11 mouse cellular contexts compared by ENCODE assay signal in genomic region chr17:29273889-29274288, GRCm38 (mm10). TPM values are rescaled to one million over a fixed set of nuclear protein-coding genes. Genes with fewer than 3 reads are reported as not detected.
DNase-seq lines count a peak whose midpoint lies in the region; ATAC-seq and TF ChIP-seq lines count a peak whose summit lies in the region.
"Had no signal": no experiment of that assay in that cellular context is flagged by ENCODE, and none has a peak within 500 bp of the region (broad histone marks: within the 10 kb centered on the region; RNA-seq: fewer than 3 reads in every experiment).

No protein-coding gene starts in this region.

- H3K9ac ChIP-seq in lung, postnatal 0 days (replicated peaks; ENCODE audit: low read depth), result no peak overlapping the region
- H3K9ac ChIP-seq in forebrain, embryonic 15.5 days (replicated peaks), result no peak overlapping the region

- 65% methylated on average over 11 of the region's 11 CpGs for WGBS in lung, postnatal 0 days
- WGBS in forebrain, embryonic 15.5 days, result 85% methylated on average over 11 of the region's 11 CpGs

- DNase-seq in gastrocnemius, adult 8-10 months (ENCODE audit: low spot score in 2 of 2), result peak; percentile 20 to 21
- DNase-seq in gastrocnemius, postnatal 36 days, result no peak
- DNase-seq in heart, adult 8-10 months (ENCODE audit: low spot score), result peak; percentile 70
- peak; percentile 91 for DNase-seq in kidney, postnatal 14 days
- DNase-seq in lung, postnatal 0 days (ENCODE audit: low spot score), result peak; percentile 49
- DNase-seq in retina, embryonic 14.5 days (ENCODE audit: low spot score), result no peak
- no peak for DNase-seq in testis, postnatal 10 days (ENCODE audit: low spot score)
- DNase-seq: right cerebral cortex, postnatal 4 days; thymus, adult 2 months had no signal

- H3K9me3 ChIP-seq in lung, postnatal 0 days (ENCODE audit: low read length), result no peaks in the 10 kb centered on the region
- H3K9me3 ChIP-seq in forebrain, embryonic 15.5 days, result no peaks in the 10 kb centered on the region

- no peak for TF ChIP-seq EP300 in lung, postnatal 0 days (IDR thresholded peaks at IDR 0.05)

- H3K36me3 ChIP-seq in lung, postnatal 0 days (ENCODE audit: insufficient read depth, low read length), result no peaks in the 10 kb centered on the region
- H3K36me3 ChIP-seq in forebrain, embryonic 15.5 days, result peaks cover 7% of the 10 kb centered on the region; the same call in 1 of the 2 replicates

- intact Hi-C loops in gastrocnemius, postnatal 36 days (cut with DNase I), result no loop called here

- H3K4me1 ChIP-seq in lung, postnatal 0 days (ENCODE audit: insufficient read depth, low read depth, low read length), result no peaks in the 10 kb centered on the region
- peaks cover 11% of the 10 kb centered on the region for H3K4me1 ChIP-seq in forebrain, embryonic 15.5 days

- no peak overlapping the region for H3K4me3 ChIP-seq in lung, postnatal 0 days (ENCODE audit: low read depth, low read length)
- no peak overlapping the region for H3K4me3 ChIP-seq in forebrain, embryonic 15.5 days

- peak; percentile 30; the same call in 1 of the 2 replicates for ATAC-seq in lung, postnatal 0 days
- ATAC-seq in forebrain, embryonic 15.5 days (replicated peaks), result no peak
- ATAC-seq: CD4-positive, CD25-positive, alpha-beta regulatory T cell, adult 4 months had no signal

- H3K27ac ChIP-seq in lung, postnatal 0 days (ENCODE audit: low read length), result no peak overlapping the region
- no peak overlapping the region for H3K27ac ChIP-seq in forebrain, embryonic 15.5 days (replicated peaks)

- no peaks in the 10 kb centered on the region for H3K27me3 ChIP-seq in lung, postnatal 0 days (replicated peaks; ENCODE audit: insufficient read depth, low read length)
- no peaks in the 10 kb centered on the region for H3K27me3 ChIP-seq in forebrain, embryonic 15.5 days

- no peak for TF ChIP-seq CTCF in lung, postnatal 0 days (IDR thresholded peaks at IDR 0.05)

- no peak overlapping the region for H3K4me2 ChIP-seq in lung, postnatal 0 days (replicated peaks; ENCODE audit: low read depth, low read length)
- H3K4me2 ChIP-seq in forebrain, embryonic 15.5 days (replicated peaks), result no peak overlapping the region

RNA-seq across cellular contexts. Expression of gene BC004004, which starts 5.3 kb away (rescaled TPM):
- total RNA-seq in gastrocnemius, adult 8-10 months (2022), result 100 to 1,000 TPM; 107 to 140 (median 126) TPM
- 100 to 1,000 TPM; 104 to 106 TPM for total RNA-seq in gastrocnemius, postnatal 36 days (2021)
- total RNA-seq in heart, adult 8-10 months (2022), result 100 to 1,000 TPM; 294 to 476 (median 372) TPM
- polyA plus RNA-seq in lung, postnatal 0 days (2015; fragmentation: Nextera tagmentation; extraction: Ambion mirVana), result 105 and 109 TPM in 2 replicates
- polyA plus RNA-seq in forebrain, embryonic 15.5 days (2015; fragmentation: Nextera tagmentation; extraction: Ambion mirVana), result 96.2 and 96.4 TPM in 2 replicates

RNA-seq across cellular contexts. Expression of gene Ppil1, which starts 9.9 kb away (rescaled TPM):
- total RNA-seq in gastrocnemius, adult 8-10 months (2022), result 1 to 10 TPM; 4.8 to 8.3 (median 6.7) TPM
- total RNA-seq in gastrocnemius, postnatal 36 days (2021), result 1 to 10 TPM; 5.9 to 6.0 TPM
- total RNA-seq in heart, adult 8-10 months (2022), result 10 to 100 TPM; 36.5 to 43.8 (median 37.3) TPM
- polyA plus RNA-seq in lung, postnatal 0 days (2015; fragmentation: Nextera tagmentation; extraction: Ambion mirVana), result 39.7 and 44.5 TPM in 2 replicates
- polyA plus RNA-seq in forebrain, embryonic 15.5 days (2015; fragmentation: Nextera tagmentation; extraction: Ambion mirVana), result 126 and 128 TPM in 2 replicates

RNA-seq across cellular contexts. Expression of gene Cpne5, which starts 35.9 kb away (rescaled TPM):
- not detected for total RNA-seq in gastrocnemius, adult 8-10 months (2022)
- total RNA-seq in gastrocnemius, postnatal 36 days (2021), result not detected
- 1 to 10 TPM; 3.2 to 9.5 (median 4.4) TPM for total RNA-seq in heart, adult 8-10 months (2022)
- 0.57 and 0.63 TPM in 2 replicates for polyA plus RNA-seq in lung, postnatal 0 days (2015; fragmentation: Nextera tagmentation; extraction: Ambion mirVana)
- polyA plus RNA-seq in forebrain, embryonic 15.5 days (2015; fragmentation: Nextera tagmentation; extraction: Ambion mirVana), result 21.3 and 24.9 TPM in 2 replicates

RNA-seq across cellular contexts. Expression of gene Pi16, which starts 43.6 kb away (rescaled TPM):
- total RNA-seq in gastrocnemius, adult 8-10 months (2022), result 10 to 100 TPM; 12.3 to 27.4 (median 16.7) TPM
- total RNA-seq in gastrocnemius, postnatal 36 days (2021), result 10 to 100 TPM; 16.1 to 29.8 TPM
- 10 to 100 TPM; 17.9 to 22.9 (median 21.4) TPM for total RNA-seq in heart, adult 8-10 months (2022)
- 2.2 and 2.8 TPM in 2 replicates for polyA plus RNA-seq in lung, postnatal 0 days (2015; fragmentation: Nextera tagmentation; extraction: Ambion mirVana)
- polyA plus RNA-seq in forebrain, embryonic 15.5 days (2015; fragmentation: Nextera tagmentation; extraction: Ambion mirVana), result 1.4 and 1.8 TPM in 2 replicates

Comparison
In these comparisons a context has a peak if more than half of its experiments do, and no peak if none do; other contexts are left out.
1. DNase-seq: peak in gastrocnemius, adult 8-10 months (2 of 2), heart, adult 8-10 months (single experiment), kidney, postnatal 14 days (single experiment) and lung, postnatal 0 days (single experiment); none in gastrocnemius, postnatal 36 days (0 of 2), retina, embryonic 14.5 days (single experiment) and testis, postnatal 10 days (single experiment).
2. RNA of gene Ppil1, which starts 9.9 kb away (total RNA-seq): 36.5 to 43.8 TPM in heart, adult 8-10 months; 4.8 to 8.3 TPM in gastrocnemius, adult 8-10 months and 5.9 to 6.0 TPM in gastrocnemius, postnatal 36 days; every median in the first group is over 4 times any median in the second.